Mouse (Mus musculus) forebrain, embryonic 14.5 days (tissue): ENCODE data around the gene Samhd1. TPM values are rescaled to one million over a fixed set of nuclear protein-coding genes. Genes with fewer than 3 reads are reported as not detected.

ENCODE experiments used
- ATAC-seq: fragments of 200-750 bp; cut with Nextera tagmentation; 2 replicates; pipeline ENCODE4 v1.8.0; 2017; ENCODE audit warnings: mild to moderate bottlenecking, moderate library complexity
- DNase-seq: peaks from one replicate; pipeline ENCODE4 v3.0.0-alpha.2; 2015; ENCODE audit warnings: low spot score
- H3K27ac ChIP-seq: fragments of 300-500 bp; sonication (generic); 2 replicates; pipeline ENCODE4 v1.5.1; 2014; ENCODE audit warnings: low read depth, mild to moderate bottlenecking, control low read depth, low read length, moderate library complexity
- H3K27me3 ChIP-seq: fragments of 300-500 bp; sonication (generic); replicated peaks from 2 replicates; pipeline ENCODE4 v1.6.1; 2014; ENCODE audit warnings: low read length, control low read depth, mixed read lengths; ENCODE audit not compliant: control insufficient read depth, insufficient read depth
- H3K36me3 ChIP-seq: fragments of 300-500 bp; sonication (generic); 2 replicates; pipeline ENCODE4 v1.6.1; 2014; ENCODE audit warnings: low read length, control low read depth; ENCODE audit not compliant: control insufficient read depth, insufficient read depth
- H3K4me1 ChIP-seq: fragments of 300-500 bp; sonication (generic); 2 replicates; pipeline ENCODE4 v1.6.1; 2014; ENCODE audit warnings: antibody characterized with exemption, low read length, control low read depth; ENCODE audit not compliant: control insufficient read depth, insufficient read depth
- H3K4me2 ChIP-seq: fragments of 300-500 bp; sonication (generic); 2 replicates; pipeline ENCODE4 v1.6.1; 2014; ENCODE audit warnings: mild to moderate bottlenecking, control low read depth, low read length
- H3K4me3 ChIP-seq: fragments of 300-500 bp; sonication (generic); 2 replicates; pipeline ENCODE4 v1.5.1; 2014; ENCODE audit warnings: low read depth, low read length, control low read depth
- H3K9ac ChIP-seq: fragments of 300-500 bp; sonication (generic); 2 replicates; pipeline ENCODE4 v1.6.1; 2014; ENCODE audit warnings: mild to moderate bottlenecking, low read length, control low read depth, moderate library complexity
- H3K9me3 ChIP-seq: fragments of 300-500 bp; sonication (generic); replicated peaks from 2 replicates; pipeline ENCODE4 v1.6.1; 2016; ENCODE audit warnings: low read length, control low read depth, mixed read lengths; ENCODE audit not compliant: control insufficient read depth
- WGBS: fragments of 180-500 bp; shearing (Covaris S2); extraction: QIAGEN DNeasy Blood & Tissue Kit; methylation state at CpG from one replicate; pipeline ENCODE4 v1.1.7; 2014; 5-methylcytosine and 5-hydroxymethylcytosine counted together
- polyA plus RNA-seq: library from polyadenylated mRNA; unstranded; fragments of >200 nt; fragmentation: Nextera tagmentation; extraction: Ambion mirVana; gene quantifications from 2 replicates; pipeline ENCODE4 v1.2.1, GENCODE M21; 2014

Samhd1 gene
- polyA plus RNA-seq, 1 experiment from 2014 or later, result 13.6 TPM

DNA sequence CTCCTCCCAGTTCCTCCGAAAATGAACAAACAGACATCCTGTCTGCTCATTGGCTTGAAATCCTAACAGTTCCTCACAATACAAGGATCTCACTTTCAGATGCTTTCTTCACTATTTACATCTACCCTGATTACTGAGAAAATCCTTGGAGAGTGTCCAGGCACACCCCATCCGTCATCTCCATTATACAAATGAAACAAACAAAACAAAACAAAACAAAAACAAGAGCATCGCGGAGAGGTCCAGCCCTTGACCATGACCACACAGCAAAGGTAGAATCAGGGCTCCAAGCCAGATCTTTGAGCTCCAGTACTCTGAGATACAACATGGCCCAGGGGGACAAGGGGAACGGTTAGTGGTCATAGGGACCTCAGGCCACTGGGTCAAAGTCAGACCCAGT is 60.3 kb downstream of the Samhd1 start:
- ATAC-seq (no peak), DNase-seq (no peak)
- H3K4me1 ChIP-seq, result peaks cover 68% of the 10 kb centered on the region
- H3K27ac ChIP-seq, result peak overlapping the region; percentile 27; the same call in 1 of the 2 replicates
- no peaks in the 10 kb centered on the region for H3K9me3 ChIP-seq
- no peaks in the 10 kb centered on the region for H3K27me3 ChIP-seq
- WGBS, result 67% methylated on average over 5 of the region's 5 CpGs
- H3K4me3 ChIP-seq, result no peak overlapping the region
- no peak overlapping the region for H3K9ac ChIP-seq
- peak overlapping the region; percentile 89 for H3K4me2 ChIP-seq
- peaks cover 17% of the 10 kb centered on the region; the same call in 1 of the 2 replicates for H3K36me3 ChIP-seq

DNA sequence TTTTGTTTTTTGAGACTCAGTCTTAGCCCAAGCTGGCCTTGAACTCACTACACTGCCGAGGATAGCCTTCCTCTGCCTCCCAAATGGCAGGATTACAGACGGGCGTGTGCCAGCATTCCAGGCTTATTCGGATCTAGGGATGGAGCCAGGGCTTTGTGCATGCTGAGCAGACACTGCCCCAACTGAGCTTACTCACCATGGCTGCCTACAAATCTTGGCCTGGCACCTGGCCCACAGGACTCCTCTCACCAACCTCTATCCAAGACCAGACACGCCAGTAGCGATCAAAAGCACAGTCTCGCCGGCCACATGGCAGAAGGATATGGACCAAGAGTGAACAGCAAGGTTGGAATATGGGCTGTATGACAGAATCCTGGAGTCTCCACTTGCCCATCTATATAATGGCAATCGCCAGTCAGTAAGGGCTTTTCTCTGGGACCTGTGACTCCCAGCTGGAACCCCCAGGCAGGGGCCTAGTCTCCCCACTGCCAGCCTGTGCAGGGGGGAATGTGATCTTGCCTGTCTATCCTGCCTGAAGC is 60.8 kb downstream of the Samhd1 start:
- no peaks in the 10 kb centered on the region for H3K27me3 ChIP-seq
- no peak for ATAC-seq
- H3K27ac ChIP-seq, result peak overlapping the region; percentile 27; the same call in 1 of the 2 replicates
- WGBS, result 60% methylated on average over 9 of the region's 9 CpGs
- DNase-seq, result no peak
- H3K9me3 ChIP-seq, result no peaks in the 10 kb centered on the region
- peak overlapping the region; percentile 89 for H3K4me2 ChIP-seq
- no peak overlapping the region for H3K9ac ChIP-seq
- peaks cover 72% of the 10 kb centered on the region for H3K4me1 ChIP-seq
- H3K36me3 ChIP-seq, result peaks cover 17% of the 10 kb centered on the region; the same call in 1 of the 2 replicates
- 0 out of 2 replicates have a peak overlapping the region, but pooled peaks have one; percentile 2 for H3K4me3 ChIP-seq

DNA sequence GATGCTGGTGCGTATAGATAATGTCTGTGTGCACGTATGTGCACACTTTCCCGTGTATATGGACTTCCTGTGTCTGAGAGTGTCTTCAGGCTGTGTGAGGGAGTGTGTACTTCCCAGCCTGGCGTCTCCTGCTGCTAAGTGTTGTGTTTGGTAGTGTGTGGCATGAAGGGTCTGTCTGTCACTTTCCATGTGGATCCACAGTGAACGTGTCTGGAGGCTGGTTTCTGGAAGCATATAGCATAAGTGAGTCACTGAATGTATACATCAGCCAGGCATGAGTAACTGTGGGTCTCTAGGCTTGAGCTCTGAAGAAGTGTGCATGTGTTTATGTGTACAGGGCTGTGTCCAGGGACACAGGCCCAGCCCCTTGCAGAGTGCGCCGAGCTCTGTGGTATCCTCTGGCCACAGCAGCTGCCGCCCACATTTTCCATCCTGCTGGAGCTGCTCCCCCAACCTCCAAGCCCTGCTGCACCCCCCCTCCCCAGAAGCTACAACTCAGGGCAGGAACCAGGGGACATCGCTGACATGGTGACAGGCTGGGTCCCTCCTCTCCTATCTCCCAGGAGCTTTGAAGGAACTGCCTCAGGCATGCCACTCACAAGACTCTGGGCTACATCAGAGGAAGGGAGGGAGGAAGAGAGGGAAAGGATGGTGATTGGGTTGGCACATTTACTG is 61.5 kb downstream of the Samhd1 start:
- Histone ChIP-seq H3K4me3 (no peak overlapping the region), H3K27ac (no peak overlapping the region), H3K4me1 (peaks cover 79% of the 10 kb centered on the region), H3K36me3 (peaks cover 17% of the 10 kb centered on the region; the same call in 1 of the 2 replicates), H3K9ac (0 out of 2 replicates have a peak overlapping the region, but pooled peaks have one; percentile 17), H3K9me3 (no peaks in the 10 kb centered on the region), H3K27me3 (no peaks in the 10 kb centered on the region), H3K4me2 (peak overlapping the region; percentile 89; the same call in 1 of the 2 replicates)
- WGBS, result 82% methylated on average over 9 of the region's 9 CpGs
- DNase-seq, result no peak
- no peak for ATAC-seq

DNA sequence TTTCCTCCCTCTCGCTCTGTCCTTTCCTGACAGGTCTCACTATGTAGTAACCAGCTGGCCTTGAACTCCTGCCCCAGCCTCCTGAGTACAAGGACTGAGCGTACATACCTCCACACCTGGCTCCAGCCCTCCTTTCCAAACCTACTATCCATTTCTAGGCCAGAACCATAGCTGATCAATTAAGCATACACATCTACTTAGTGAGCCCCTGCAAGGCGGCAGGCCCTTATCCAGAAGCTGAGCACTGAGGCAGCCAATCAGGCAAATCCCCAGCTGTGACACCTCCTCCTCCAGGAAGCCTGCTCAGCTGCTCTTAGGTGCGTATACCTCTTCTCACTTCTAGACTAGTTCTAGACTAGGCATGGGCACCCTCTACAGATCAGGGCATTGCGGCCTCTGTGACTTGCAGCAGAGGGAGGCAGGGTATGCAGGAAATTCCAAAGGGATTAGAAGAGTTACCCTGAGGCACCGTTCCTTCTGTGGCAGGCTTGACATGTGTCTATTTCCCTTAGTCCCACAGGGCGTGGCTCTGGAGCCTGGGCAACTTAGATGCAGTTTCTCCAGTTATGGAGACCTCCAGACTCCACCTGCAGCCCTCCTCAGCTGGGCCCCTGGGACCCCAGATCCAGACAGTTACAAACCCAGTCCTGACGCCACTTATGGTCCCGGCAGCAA is 62.6 kb downstream of the Samhd1 start:
- no peak overlapping the region for H3K9ac ChIP-seq
- H3K4me2 ChIP-seq, result no peak overlapping the region
- WGBS, result 75% methylated on average over 9 of the region's 9 CpGs
- H3K36me3 ChIP-seq, result peaks cover 17% of the 10 kb centered on the region; the same call in 1 of the 2 replicates
- no peaks in the 10 kb centered on the region for H3K9me3 ChIP-seq
- no peak overlapping the region for H3K4me3 ChIP-seq
- ATAC-seq (no peak), DNase-seq (no peak)
- H3K27me3 ChIP-seq, result no peaks in the 10 kb centered on the region
- H3K27ac ChIP-seq, result no peak overlapping the region
- H3K4me1 ChIP-seq, result peaks cover 76% of the 10 kb centered on the region

DNA sequence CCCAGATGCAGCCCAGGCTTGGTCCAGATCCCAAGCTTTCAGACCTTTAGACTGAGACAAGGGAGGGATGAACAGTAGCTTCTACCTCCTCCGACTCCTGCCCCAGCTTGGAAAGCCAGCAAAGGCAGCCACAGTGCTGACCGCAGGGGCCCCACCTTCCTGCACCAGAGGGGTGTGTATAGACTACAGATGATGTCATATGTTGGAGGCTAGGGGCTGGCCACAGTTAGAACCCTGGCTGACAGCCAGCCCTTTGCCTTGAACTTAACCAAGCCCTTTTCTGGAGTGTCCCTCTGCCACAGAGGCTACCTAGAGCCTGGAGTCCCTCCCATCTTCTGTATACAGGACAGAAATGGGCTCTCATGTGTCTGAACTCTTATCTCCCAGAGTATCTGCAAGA is 63.5 kb downstream of the Samhd1 start:
- DNase-seq, result peak; percentile 53
- H3K27ac ChIP-seq, result peak overlapping the region; percentile 7; the same call in 1 of the 2 replicates

DNA sequence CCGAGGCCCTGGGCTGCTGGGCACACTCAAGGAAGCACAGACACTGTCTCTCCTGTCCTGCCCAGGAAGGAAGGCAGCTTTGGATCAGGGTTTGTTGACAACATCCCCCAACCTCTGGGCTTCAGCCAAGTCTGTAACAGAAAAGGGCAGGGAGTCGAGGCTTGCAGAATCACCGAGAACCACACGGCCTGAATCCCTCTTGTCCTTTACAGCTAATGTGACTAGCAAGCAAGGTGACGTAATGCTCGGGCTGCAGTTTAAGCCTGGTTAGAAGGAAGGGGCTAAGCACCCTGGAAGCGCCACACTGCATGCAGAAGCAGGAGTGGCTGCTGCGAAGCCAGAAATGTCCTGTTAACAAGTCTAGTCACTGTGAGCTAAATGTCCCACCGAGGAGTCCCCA is 64.7 kb downstream of the Samhd1 start:
- 0 out of 2 replicates have a peak overlapping the region, but pooled peaks have one; percentile 9 for H3K4me2 ChIP-seq
- 33% methylated on average over 9 of the region's 9 CpGs for WGBS

More for the DNA sequence above, 63.5 kb downstream of the Samhd1 start:
- ATAC-seq, result no peak
- Histone ChIP-seq H3K4me2 (peak overlapping the region; percentile 14; the same call in 1 of the 2 replicates), H3K36me3 (peaks cover 17% of the 10 kb centered on the region; the same call in 1 of the 2 replicates), H3K9me3 (no peaks in the 10 kb centered on the region), H3K4me3 (no peak overlapping the region), H3K9ac (peak overlapping the region; percentile 21), H3K27me3 (no peaks in the 10 kb centered on the region), H3K4me1 (peaks cover 67% of the 10 kb centered on the region)
- WGBS, result 58% methylated on average over 2 of the region's 2 CpGs

DNA sequence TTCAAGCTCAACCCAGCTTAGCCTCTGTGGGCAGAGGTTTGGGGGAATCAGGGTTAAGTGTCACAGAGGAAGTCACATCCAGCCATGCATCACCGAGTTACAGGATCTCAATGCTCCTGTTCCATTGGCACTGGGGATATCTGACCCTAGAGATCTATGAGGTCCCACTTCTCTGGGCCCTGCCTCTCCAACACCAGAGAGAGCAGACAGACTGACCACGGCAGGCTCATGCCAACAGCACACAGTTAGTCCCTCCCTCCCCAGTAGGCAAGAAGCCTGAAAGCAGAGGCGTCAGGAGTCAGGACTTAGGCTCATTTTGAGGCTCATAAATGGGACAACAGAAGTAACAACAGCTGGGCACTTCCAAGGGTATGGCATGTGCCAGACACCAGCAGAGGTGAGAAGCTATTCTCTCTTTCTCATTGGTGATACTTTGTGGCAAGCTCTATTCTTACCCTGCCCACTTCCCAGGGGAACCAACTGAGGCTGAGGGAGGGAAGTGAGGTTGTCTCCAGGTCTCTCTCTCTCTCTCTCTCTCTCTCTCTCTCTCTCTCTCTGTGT is 65.2 kb downstream of the Samhd1 start:
- peak; percentile 48 for DNase-seq
- WGBS, result 45% methylated on average over 3 of the region's 3 CpGs

More for the DNA sequence above, 64.7 kb downstream of the Samhd1 start:
- Histone ChIP-seq H3K27me3 (no peaks in the 10 kb centered on the region), H3K9me3 (no peaks in the 10 kb centered on the region), H3K36me3 (peaks cover 14% of the 10 kb centered on the region; the same call in 1 of the 2 replicates), H3K4me1 (peaks cover 58% of the 10 kb centered on the region), H3K9ac (peak overlapping the region; percentile 41; the same call in 1 of the 2 replicates), H3K4me3 (no peak overlapping the region), H3K27ac (peak overlapping the region; percentile 66)
- ATAC-seq (0 out of 2 replicates have a peak, but pooled peaks have one; percentile 38), DNase-seq (peak; percentile 73)

DNA sequence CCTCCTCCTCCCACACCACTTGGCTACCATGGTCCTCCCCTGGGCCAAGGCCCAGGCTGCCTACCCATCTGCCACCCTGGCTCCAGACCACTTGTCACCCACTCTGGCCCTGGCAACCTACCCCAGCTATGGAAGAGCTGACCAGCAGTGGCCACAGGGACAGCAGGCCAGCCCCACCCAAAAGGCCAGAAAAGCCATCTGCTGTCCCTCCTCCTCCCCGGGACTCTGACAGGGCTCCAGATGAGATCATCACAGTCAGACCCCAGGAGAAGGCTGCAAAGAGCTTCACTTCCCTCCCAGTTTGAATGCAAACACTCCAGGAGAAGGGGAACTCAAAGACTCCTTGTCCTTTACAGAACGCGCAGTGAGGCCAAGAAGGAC is 65.7 kb downstream of the Samhd1 start:
- Histone ChIP-seq H3K9me3 (no peaks in the 10 kb centered on the region), H3K27ac (peak overlapping the region; percentile 66), H3K4me1 (peaks cover 53% of the 10 kb centered on the region), H3K4me3 (no peak overlapping the region), H3K4me2 (no peak overlapping the region), H3K36me3 (peaks cover 14% of the 10 kb centered on the region; the same call in 1 of the 2 replicates), H3K27me3 (no peaks in the 10 kb centered on the region), H3K9ac (peak overlapping the region; percentile 35; the same call in 1 of the 2 replicates)
- WGBS, result 45% methylated on average over 3 of the region's 3 CpGs
- no peak for DNase-seq
- ATAC-seq, result no peak

More for the DNA sequence above, 65.2 kb downstream of the Samhd1 start:
- Histone ChIP-seq H3K9me3 (no peaks in the 10 kb centered on the region), H3K4me3 (no peak overlapping the region), H3K4me2 (no peak overlapping the region), H3K36me3 (peaks cover 14% of the 10 kb centered on the region; the same call in 1 of the 2 replicates), H3K27ac (peak overlapping the region; percentile 66), H3K9ac (peak overlapping the region; percentile 32; the same call in 1 of the 2 replicates), H3K4me1 (peaks cover 56% of the 10 kb centered on the region), H3K27me3 (no peaks in the 10 kb centered on the region)
- no peak; the same call in 1 of the 2 replicates for ATAC-seq
